Mouse (Mus musculus) stomach, embryonic 15.5 days (tissue): ENCODE measurements around the gene Gm17490. TPM values are rescaled to one million over a fixed set of nuclear protein-coding genes. Genes with fewer than 3 reads are reported as not detected.

Experiments
- ATAC-seq: fragments of 200-750 bp; cut with Nextera tagmentation; 2 replicates; pipeline ENCODE4 v1.8.0; 2017; ENCODE audit warnings: low read depth, moderate number of reproducible peaks, moderate TSS enrichment; ENCODE audit not compliant: insufficient read depth, low FRiP score
- H3K27ac ChIP-seq: fragments of 300-500 bp; sonication (generic); 2 replicates; pipeline ENCODE4 v1.5.1; 2015; ENCODE audit warnings: mild to moderate bottlenecking, inconsistent platforms
- H3K27me3 ChIP-seq: fragments of 300-500 bp; sonication (generic); replicated peaks from 2 replicates; pipeline ENCODE4 v1.6.1; 2015; ENCODE audit warnings: inconsistent platforms
- H3K36me3 ChIP-seq: fragments of 300-500 bp; sonication (generic); 2 replicates; pipeline ENCODE4 v1.6.1; 2015; ENCODE audit warnings: inconsistent platforms
- H3K4me1 ChIP-seq: fragments of 300-500 bp; sonication (generic); 2 replicates; pipeline ENCODE4 v1.6.1; 2015; ENCODE audit warnings: inconsistent platforms
- H3K4me2 ChIP-seq: fragments of 300-500 bp; sonication (generic); 2 replicates; pipeline ENCODE4 v1.6.1; 2015; ENCODE audit warnings: mild to moderate bottlenecking, inconsistent platforms
- H3K4me3 ChIP-seq: fragments of 300-500 bp; sonication (generic); replicated peaks from 2 replicates; pipeline ENCODE4 v1.5.1; 2015; ENCODE audit warnings: inconsistent platforms
- H3K9ac ChIP-seq: fragments of 300-500 bp; sonication (generic); 2 replicates; pipeline ENCODE4 v1.6.1; 2015; ENCODE audit warnings: inconsistent platforms
- H3K9me3 ChIP-seq: fragments of 300-500 bp; sonication (generic); 2 replicates; pipeline ENCODE4 v1.6.1; 2016; ENCODE audit warnings: inconsistent platforms
- WGBS: fragments of 180-500 bp; shearing (Covaris S2); methylation state at CpG from one replicate; pipeline ENCODE4 v1.1.7; 2015; 5-methylcytosine and 5-hydroxymethylcytosine counted together
- polyA plus RNA-seq: library from polyadenylated mRNA; unstranded; fragments of >200 nt; fragmentation: Nextera tagmentation; extraction: Ambion mirVana; gene quantifications from 2 replicates; pipeline ENCODE4 v1.2.1, GENCODE M21; 2015

Gene Gm17490
- polyA plus RNA-seq, 1 experiment from 2014 or later = not detected

DNA sequence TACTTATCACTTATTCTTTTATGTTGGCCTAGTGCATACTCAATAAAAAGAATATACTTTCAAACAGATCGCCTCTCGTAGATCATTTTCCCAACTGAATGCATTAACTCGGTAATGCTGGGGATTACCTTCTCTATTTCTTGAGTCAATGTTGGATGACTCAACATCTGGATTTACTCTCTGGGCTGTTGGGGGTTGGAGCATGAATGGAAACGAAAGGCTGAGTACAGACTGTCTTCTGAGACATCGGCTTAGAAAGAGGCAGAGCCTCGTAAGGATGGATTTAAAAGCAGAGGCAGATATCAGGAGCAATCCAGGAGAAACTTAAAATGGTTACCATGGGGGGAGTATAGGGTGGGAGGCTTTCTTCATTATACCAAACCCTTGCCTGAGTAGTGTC is 47.9 kb downstream of the Gm17490 start:
- Histone ChIP-seq H3K36me3 (peaks cover 8% of the 10 kb centered on the region), H3K4me2 (no peak overlapping the region), H3K4me3 (no peak overlapping the region), H3K4me1 (no peaks in the 10 kb centered on the region), H3K9ac (no peak overlapping the region), H3K27me3 (no peaks in the 10 kb centered on the region), H3K9me3 (no peaks in the 10 kb centered on the region), H3K27ac (no peak overlapping the region)
- no peak for ATAC-seq
- 74% methylated on average over 6 of the region's 6 CpGs for WGBS

Other genes with a start within 250 kb of the Gm17490 start
- 17.1 and 19.7 TPM in 2 replicates for gene Pfkfb3, start 72.2 kb downstream of the Gm17490 start, polyA plus RNA-seq
- 125 and 132 TPM in 2 replicates for gene Rbm17, start 22.1 kb downstream of the Gm17490 start, polyA plus RNA-seq
- gene Il2ra, start 16.5 kb upstream of the Gm17490 start, polyA plus RNA-seq = 0.04 TPM in 1 of 2 replicates, not detected in the other
- 2.0 and 2.3 TPM in 2 replicates for gene Il15ra, start 79.0 kb upstream of the Gm17490 start, polyA plus RNA-seq
- 111 and 113 TPM in 2 replicates for gene Fbh1, start 151.3 kb upstream of the Gm17490 start, polyA plus RNA-seq
- gene Ankrd16, start 151.6 kb upstream of the Gm17490 start, polyA plus RNA-seq = 44.0 and 44.3 TPM in 2 replicates